Mouse (Mus musculus) midbrain, embryonic 11.5 days (tissue): Measurements from ENCODE around the gene Mief1. TPM values are rescaled to one million over a fixed set of nuclear protein-coding genes. Genes with fewer than 3 reads are reported as not detected.
A peak's percentile ranks its signal among the peaks of the same experiment; 100 is the strongest.

Experiments
- ATAC-seq: fragments of 200-750 bp; cut with Nextera tagmentation; 2 replicates; pipeline ENCODE4 v1.8.0; 2017; ENCODE audit warnings: moderate TSS enrichment, moderate library complexity; ENCODE audit not compliant: low FRiP score
- DNase-seq: peaks from one replicate; pipeline ENCODE4 v3.0.0; 2015; ENCODE audit warnings: low spot score; ENCODE audit errors: missing footprints
- H3K27ac ChIP-seq: fragments of 300-500 bp; sonication (generic); 2 replicates; pipeline ENCODE4 v1.5.1; 2014; ENCODE audit warnings: low read depth, low read length
- H3K27me3 ChIP-seq: fragments of 300-500 bp; sonication (generic); 2 replicates; pipeline ENCODE4 v1.6.1; 2014; ENCODE audit warnings: mild to moderate bottlenecking, low read length, moderate library complexity, mixed read lengths; ENCODE audit not compliant: control insufficient read depth, insufficient read depth
- H3K36me3 ChIP-seq: fragments of 300-500 bp; sonication (generic); 2 replicates; pipeline ENCODE4 v1.6.1; 2014; ENCODE audit warnings: mild to moderate bottlenecking, low read length, moderate library complexity, mixed read lengths; ENCODE audit not compliant: control insufficient read depth, insufficient read depth
- H3K4me1 ChIP-seq: fragments of 300-500 bp; sonication (generic); 2 replicates; pipeline ENCODE4 v1.6.1; 2014; ENCODE audit warnings: low read length; ENCODE audit not compliant: control insufficient read depth, insufficient read depth
- H3K4me2 ChIP-seq: fragments of 300-500 bp; sonication (generic); 2 replicates; pipeline ENCODE4 v1.6.1; 2014; ENCODE audit warnings: mild to moderate bottlenecking, moderate library complexity
- H3K4me3 ChIP-seq: fragments of 300-500 bp; sonication (generic); 2 replicates; pipeline ENCODE4 v1.5.1; 2014; ENCODE audit warnings: low read depth, low read length
- H3K9ac ChIP-seq: fragments of 300-500 bp; sonication (generic); 2 replicates; pipeline ENCODE4 v1.6.1; 2014; ENCODE audit warnings: low read length
- H3K9me3 ChIP-seq: fragments of 300-500 bp; sonication (generic); 2 replicates; pipeline ENCODE4 v1.6.1; 2016; ENCODE audit warnings: low read length; ENCODE audit not compliant: control insufficient read depth
- WGBS: fragments of 180-500 bp; shearing (Covaris S2); extraction: QIAGEN DNeasy Blood & Tissue Kit; methylation state at CpG from one replicate; pipeline ENCODE4 v1.1.7; 2014; 5-methylcytosine and 5-hydroxymethylcytosine counted together
- polyA plus RNA-seq: library from polyadenylated mRNA; unstranded; fragments of >200 nt; fragmentation: Nextera tagmentation; extraction: Ambion mirVana; gene quantifications from 2 replicates; pipeline ENCODE4 v1.2.1, GENCODE M21; 2014

Gene Mief1
- polyA plus RNA-seq, 1 experiment from 2014 or later = 40.8 TPM

DNA sequence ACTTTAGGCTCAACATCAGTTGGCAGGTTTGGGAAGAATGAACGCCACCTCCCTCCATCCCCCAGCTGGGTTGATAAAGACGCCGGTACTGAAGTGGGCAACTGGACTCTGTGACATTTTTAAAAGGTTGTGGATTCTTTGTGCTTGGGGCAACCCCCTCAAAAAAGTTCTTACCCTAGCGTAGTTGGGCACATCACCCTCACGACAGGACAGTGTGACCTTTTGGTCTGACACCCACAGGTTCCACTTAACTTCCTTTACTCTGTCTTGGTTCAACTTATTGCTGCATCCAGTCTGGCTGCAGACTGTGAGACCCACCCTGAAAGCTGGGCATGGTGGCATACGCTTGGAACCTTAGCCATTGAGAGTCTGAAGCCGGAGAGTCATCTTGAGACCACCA, 10.1 kb upstream of the Mief1 start:
- Histone ChIP-seq H3K9ac (no peak overlapping the region), H3K4me1 (no peaks in the 10 kb centered on the region), H3K27me3 (no peaks in the 10 kb centered on the region), H3K9me3 (no peaks in the 10 kb centered on the region), H3K4me3 (no peak overlapping the region), H3K36me3 (no peaks in the 10 kb centered on the region), H3K27ac (no peak overlapping the region), H3K4me2 (no peak overlapping the region)
- ATAC-seq = no peak
- 88% methylated on average over 7 of the region's 7 CpGs for WGBS
- DNase-seq = no peak

DNA sequence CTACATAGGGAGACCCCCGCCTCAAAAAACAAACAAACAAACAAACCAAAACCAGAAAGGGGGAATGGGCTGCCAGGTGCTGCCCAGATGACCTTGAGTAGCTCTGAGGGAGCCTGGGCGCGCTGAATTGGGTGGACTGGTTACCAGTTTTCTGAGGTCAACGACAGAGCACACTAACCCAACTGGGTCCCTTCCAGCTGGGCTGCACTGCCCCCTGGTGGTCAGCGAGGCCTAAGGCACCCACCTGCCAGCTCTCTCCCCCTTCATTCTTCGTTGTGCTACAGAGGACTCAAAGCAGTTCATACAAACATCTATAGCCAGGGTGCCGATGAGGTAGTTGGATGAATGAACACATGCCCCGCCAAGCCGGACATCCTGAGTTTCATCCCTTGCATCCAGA, 8.6 kb upstream of the Mief1 start:
- Histone ChIP-seq H3K4me1 (no peaks in the 10 kb centered on the region), H3K9ac (no peak overlapping the region), H3K9me3 (no peaks in the 10 kb centered on the region), H3K4me3 (no peak overlapping the region), H3K27ac (no peak overlapping the region), H3K27me3 (no peaks in the 10 kb centered on the region), H3K4me2 (no peak overlapping the region), H3K36me3 (no peaks in the 10 kb centered on the region)
- 27% methylated on average over 9 of the region's 9 CpGs for WGBS
- DNase-seq (peak; percentile 95), ATAC-seq (no peak)

DNA sequence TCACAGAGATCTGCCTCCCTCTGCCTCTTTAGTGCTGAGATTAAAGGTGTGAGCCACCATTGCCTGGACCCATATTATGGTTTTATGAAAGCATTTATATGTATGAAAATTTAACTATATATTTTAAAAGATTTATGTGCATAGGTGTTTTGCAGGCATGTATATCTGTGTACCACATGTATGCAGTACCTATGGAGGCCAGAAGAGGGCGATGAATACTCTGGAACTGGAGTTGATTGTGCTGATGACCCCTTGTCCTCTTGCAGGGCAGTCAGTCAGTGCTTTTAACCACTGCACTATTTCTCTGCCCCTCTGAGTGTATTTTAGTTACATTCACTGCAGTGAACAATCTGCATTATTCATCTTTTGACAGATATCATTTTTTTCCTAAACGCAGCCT, 8.0 kb upstream of the Mief1 start:
- no peak for ATAC-seq
- no peaks in the 10 kb centered on the region for H3K36me3 ChIP-seq
- no peaks in the 10 kb centered on the region for H3K4me1 ChIP-seq
- peak; percentile 90 for DNase-seq
- H3K9ac ChIP-seq = no peak overlapping the region
- no peaks in the 10 kb centered on the region for H3K27me3 ChIP-seq
- no peaks in the 10 kb centered on the region for H3K9me3 ChIP-seq
- H3K27ac ChIP-seq = no peak overlapping the region
- WGBS = 49% methylated on average over 2 of the region's 2 CpGs
- no peak overlapping the region for H3K4me3 ChIP-seq
- no peak overlapping the region for H3K4me2 ChIP-seq

DNA sequence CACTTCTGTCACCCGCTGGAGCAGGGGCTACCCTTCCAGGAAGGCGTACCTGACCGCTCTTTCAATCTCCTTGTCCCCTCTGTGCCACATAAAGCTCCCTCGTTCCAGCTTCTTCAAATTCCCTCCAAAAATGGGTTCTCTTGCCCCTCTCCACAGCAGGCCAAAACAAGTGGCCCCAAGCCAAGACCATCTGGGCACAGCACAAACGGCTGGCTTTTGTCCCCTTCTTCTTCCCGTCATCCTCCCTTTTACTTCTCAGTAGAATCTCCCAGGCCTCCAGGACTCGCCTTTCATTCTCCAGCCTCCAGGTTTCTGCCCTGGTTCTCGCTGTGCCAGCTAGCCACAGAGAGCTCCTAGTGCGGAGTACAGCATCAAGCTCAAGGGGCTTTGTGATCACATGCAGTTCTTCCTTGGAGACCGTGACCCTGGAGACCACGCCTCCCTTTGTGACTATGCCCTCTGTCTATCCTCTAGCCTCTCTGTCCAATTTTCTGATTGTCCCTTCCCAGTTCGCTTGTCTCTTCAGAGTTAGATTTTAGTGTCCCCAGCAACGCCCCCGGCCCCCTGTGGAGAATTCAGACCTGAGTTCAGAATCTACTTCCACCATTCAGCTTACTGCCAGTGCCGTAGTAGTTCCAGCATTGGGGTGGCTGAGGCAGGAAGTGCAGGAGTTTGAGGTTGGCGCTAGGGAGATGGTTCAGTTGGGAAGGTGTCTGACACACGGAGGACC, 5.6 kb upstream of the Mief1 start:
- no peak overlapping the region for H3K27ac ChIP-seq
- no peaks in the 10 kb centered on the region for H3K36me3 ChIP-seq
- no peak overlapping the region for H3K4me3 ChIP-seq
- 66% methylated on average over 17 of the region's 17 CpGs for WGBS
- no peaks in the 10 kb centered on the region for H3K9me3 ChIP-seq
- no peak overlapping the region for H3K9ac ChIP-seq
- DNase-seq (peak; percentile 76), ATAC-seq (no peak)
- H3K4me2 ChIP-seq = no peak overlapping the region
- no peaks in the 10 kb centered on the region for H3K27me3 ChIP-seq
- H3K4me1 ChIP-seq = no peaks in the 10 kb centered on the region

DNA sequence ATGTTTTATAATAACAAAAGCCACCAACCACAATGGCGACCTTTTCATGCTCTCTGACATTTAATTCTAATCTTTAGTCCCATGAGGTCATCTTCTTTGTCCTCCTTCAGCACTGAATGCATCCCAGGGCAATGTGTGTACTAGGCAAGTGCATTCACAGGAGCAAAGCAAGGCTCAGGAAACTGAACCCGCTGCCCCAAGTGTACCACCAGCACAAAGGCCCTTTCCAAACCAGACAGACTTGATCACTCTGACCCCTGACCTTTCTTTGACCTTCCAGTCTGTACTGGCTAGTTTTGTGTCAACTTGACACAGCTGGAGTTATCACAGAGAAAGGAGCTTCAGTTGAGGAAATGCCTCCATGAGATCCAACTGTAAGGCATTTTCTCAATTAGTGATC, 1.5 kb upstream of the Mief1 start:
- 25% methylated on average over 2 of the region's 2 CpGs for WGBS
- Histone ChIP-seq H3K9me3 (no peaks in the 10 kb centered on the region), H3K27me3 (no peaks in the 10 kb centered on the region), H3K4me3 (no peak overlapping the region), H3K9ac (no peak overlapping the region), H3K36me3 (peaks cover 10% of the 10 kb centered on the region; the same call in 1 of the 2 replicates), H3K4me2 (no peak overlapping the region), H3K4me1 (peaks cover 7% of the 10 kb centered on the region), H3K27ac (no peak overlapping the region; the same call in 1 of the 2 replicates)
- peak; percentile 86 for DNase-seq
- no peak for ATAC-seq

DNA sequence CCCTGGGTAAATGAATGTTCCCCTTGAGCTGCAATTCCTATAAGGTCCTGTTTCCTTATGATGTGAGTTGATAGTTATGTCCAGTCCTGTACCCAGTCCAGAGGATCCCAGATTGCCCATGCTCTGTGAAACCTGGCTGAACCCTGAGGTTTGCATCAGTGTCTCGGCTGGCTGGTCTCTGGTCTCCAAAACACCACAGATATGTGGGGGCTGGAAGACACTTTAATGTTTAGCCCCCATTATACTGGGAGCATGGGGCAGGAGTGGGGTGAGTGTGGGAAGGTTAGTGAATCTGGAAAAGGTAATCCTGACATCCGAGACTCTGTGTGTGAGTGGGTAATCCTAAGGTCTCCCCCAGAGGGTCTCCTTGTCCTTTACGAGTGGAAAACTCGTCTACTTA, 765 bp upstream of the Mief1 start:
- Histone ChIP-seq H3K9ac (no peak overlapping the region), H3K36me3 (peaks cover 11% of the 10 kb centered on the region; the same call in 1 of the 2 replicates), H3K4me1 (peaks cover 7% of the 10 kb centered on the region), H3K9me3 (no peaks in the 10 kb centered on the region), H3K4me2 (no peak overlapping the region), H3K27me3 (no peaks in the 10 kb centered on the region), H3K4me3 (no peak overlapping the region), H3K27ac (no peak overlapping the region; the same call in 1 of the 2 replicates)
- ATAC-seq = peak; percentile 14; the same call in 1 of the 2 replicates
- WGBS = 71% methylated on average over 4 of the region's 4 CpGs
- peak; percentile 80 for DNase-seq

DNA sequence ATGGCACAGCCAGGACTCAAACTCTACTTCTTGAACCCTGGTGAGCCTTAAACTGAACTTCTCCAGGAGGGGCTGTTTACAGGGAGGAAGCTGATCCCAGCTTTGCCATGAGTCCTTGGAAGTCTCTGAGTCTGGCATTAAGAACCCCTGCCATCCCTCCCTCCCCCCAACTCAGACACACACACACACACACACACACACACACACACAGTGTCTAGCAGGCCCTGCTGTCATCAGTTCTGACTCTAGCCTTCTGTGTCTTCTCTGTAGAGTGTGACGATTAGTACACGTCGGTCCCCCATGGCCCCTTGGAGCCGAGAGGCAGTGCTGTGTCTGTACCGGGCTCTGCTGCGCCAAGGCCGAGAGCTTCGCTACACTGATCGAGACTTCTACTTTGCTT, 1.7 kb downstream of the Mief1 start, which contains the start of gene AC140267.1:
Gene AC140267.1 (plus strand): TSS at position 301 of the 400 bp plus-strand sequence.
- DNase-seq (no peak), ATAC-seq (no peak)
- H3K27ac ChIP-seq = no peak within 1 kb of the TSS
- no peaks in the 10 kb centered on the region for H3K27me3 ChIP-seq
- H3K4me2 ChIP-seq = peak within 1 kb of the TSS; percentile 83
- H3K36me3 ChIP-seq = peaks cover 13% of the 10 kb centered on the region; the same call in 1 of the 2 replicates
- peaks cover 7% of the 10 kb centered on the region for H3K4me1 ChIP-seq
- peak within 1 kb of the TSS; percentile 88 for H3K4me3 ChIP-seq
- WGBS = 95% methylated on average over 9 of the region's 9 CpGs
- H3K9ac ChIP-seq = peak within 1 kb of the TSS; percentile 87
- no peaks in the 10 kb centered on the region for H3K9me3 ChIP-seq

DNA sequence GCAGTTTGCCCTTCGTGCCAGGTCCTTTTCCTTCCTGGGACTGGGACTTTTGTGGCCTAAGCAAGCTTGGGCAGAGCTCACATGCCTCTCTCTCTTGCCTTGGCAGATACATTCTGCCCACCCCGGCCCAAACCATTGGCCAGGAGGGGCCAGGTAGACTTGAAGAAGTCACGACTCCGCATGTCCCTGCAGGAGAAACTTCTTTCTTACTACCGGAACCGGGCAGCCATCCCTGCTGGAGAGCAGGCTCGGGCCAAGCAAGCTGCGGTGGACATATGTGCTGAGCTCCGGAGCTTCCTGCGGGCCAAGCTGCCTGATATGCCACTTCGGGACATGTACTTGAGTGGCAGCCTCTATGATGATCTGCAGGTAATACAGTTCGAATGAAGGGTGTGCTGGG, 14.3 kb downstream of the Mief1 start:
- no peak overlapping the region for H3K4me2 ChIP-seq
- H3K36me3 ChIP-seq = peaks cover 31% of the 10 kb centered on the region
- H3K4me1 ChIP-seq = no peaks in the 10 kb centered on the region
- no peak overlapping the region for H3K27ac ChIP-seq
- H3K4me3 ChIP-seq = no peak overlapping the region
- no peaks in the 10 kb centered on the region for H3K27me3 ChIP-seq
- DNase-seq (peak; percentile 33), ATAC-seq (no peak)
- H3K9me3 ChIP-seq = no peaks in the 10 kb centered on the region
- H3K9ac ChIP-seq = no peak overlapping the region
- 96% methylated on average over 12 of the region's 12 CpGs for WGBS

DNA sequence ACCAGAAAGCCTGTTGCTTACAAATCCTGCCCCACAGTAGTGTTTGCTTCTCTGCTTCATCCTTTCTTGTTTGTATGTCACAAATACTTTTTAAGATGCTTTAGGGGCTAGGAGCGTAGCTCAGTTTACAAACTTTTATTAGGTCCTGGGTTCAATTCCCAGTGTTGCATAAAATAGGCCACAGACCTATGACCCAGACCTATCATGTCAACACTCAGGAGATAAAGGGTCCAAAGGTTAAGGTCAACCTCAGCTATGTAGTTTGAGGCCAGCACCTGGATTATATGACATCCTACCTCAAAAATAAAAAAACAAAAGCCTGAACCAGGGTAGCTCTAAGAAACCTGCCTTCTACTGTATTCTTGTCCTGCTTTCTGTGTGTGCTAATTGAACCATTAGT, 14.8 kb downstream of the Mief1 start:
- H3K27me3 ChIP-seq = no peaks in the 10 kb centered on the region
- H3K36me3 ChIP-seq = peaks cover 28% of the 10 kb centered on the region
- no peak overlapping the region for H3K4me3 ChIP-seq
- H3K27ac ChIP-seq = no peak overlapping the region
- 100% methylated on average over 1 of the region's 1 CpGs for WGBS
- no peak for ATAC-seq
- H3K9ac ChIP-seq = no peak overlapping the region
- H3K4me2 ChIP-seq = no peak overlapping the region
- H3K4me1 ChIP-seq = no peaks in the 10 kb centered on the region
- DNase-seq = peak; percentile 57
- H3K9me3 ChIP-seq = no peaks in the 10 kb centered on the region
